Mouse (Mus musculus): ENCODE data around the gene Sdhaf4.

Sdhaf4 gene

DNA sequence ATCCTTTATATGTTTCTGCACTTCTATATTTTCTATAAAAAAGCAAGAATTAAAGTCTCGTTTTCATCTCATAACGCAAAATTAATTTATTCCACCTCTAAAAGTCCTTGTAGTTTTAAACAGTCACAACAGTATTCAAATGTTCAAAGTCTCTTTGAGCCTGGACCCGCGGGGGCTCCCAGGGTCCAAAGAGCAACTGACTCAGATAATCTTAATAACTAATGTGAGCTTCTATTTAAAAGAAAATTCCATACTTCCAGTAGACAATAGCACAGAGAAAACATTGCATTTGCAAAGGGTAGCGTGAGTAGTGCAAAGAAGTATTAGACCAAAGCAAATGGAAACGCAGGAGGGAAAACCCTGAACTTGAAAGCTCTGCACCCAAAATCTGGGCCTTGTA, 47.4 kb downstream of the Sdhaf4 start:
- in situ Hi-C loops (cut with MboI, MseI), result no loop called here

- in situ Hi-C loops (cut with MboI, MseI), result no loop called here
Observed at GRCm38 (mm10) chr1:23955539-23955938, 49.9 kb downstream of the Sdhaf4 start.

DNA sequence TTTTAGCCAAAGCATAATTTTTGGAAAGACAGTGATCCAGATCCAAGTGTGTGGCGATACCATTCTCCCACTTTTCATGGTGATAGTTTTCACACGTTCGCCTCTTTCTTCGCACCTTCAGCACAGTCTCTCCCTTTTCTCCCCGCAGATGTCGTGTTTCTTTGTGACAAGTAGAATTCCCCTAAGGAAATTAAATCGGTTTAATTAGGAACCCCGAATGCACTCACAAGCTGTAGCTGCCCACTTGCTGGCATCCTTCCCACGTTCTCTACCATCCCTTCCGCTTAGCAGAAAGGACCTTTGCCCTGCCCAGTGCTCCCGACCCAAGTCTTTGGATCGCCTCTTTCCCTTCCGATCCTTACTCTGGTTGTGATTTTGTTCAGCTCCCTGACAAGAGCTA, 51.5 kb downstream of the Sdhaf4 start:
- in situ Hi-C loops (cut with MboI, MseI), result no loop called here

DNA sequence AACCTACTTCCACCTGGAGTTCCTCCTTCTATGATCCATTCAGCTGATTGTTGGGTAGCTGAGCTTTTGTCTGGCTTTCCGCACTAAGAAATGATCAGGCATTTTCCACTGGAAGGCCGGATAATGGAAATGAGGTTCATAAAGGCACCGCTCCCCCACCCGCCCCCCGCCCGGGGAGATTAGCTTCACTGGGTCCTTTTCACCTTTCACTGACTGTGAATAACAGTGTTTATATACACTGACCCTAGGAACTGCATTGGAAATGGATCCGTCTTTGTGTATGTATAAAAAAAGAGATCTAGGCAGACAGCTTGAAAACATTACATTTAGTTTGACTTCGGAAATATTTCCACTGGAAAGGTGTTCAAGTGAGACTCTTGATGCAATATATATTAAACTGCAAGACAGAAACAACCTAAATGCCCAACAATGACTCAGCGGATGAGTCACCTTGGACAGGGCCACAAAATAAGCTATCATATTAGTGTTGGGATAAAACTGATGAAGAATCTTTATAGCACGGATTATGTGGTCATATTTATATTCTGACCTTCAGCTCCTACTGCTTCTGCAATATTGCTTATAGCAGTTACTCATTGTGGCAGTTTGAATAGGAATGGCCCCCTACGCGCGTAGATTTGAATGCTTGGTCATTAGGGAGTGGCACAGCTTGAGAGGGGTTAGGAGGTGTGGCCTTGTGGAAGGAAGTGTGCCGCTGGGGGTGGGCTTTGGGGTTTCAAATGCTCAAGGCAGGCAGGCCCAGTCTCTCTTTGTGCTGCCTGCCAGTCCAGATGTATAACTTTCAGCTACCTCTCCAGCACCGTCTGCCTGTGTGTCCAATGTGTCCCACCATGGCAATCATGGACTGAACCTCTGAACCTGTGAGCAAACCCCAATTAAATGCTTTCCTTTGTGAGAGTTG, 56.4 kb downstream of the Sdhaf4 start:
- in situ Hi-C loops (cut with MboI, MseI), result no loop called here

DNA sequence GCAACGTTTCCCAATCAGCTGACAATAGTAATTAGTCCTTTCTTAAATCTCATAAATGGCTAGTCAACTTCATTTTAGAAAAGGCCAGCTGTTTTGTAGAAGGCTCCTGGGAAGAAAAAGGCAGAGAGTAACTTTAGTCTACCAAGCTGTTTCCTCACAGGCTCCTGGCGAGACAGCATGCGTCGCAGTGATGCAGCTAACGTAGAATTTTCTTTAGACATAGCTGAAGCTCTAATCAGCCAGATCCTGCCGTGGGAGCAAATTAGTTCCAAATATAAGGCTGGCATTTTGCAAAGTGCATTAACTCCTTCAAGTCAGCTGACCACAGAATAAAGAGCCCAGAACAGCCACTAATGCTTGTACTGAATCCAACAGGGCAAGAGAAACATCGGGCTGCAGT, 57.2 kb downstream of the Sdhaf4 start:
- in situ Hi-C loops (cut with MboI, MseI), result no loop called here
